Mouse (Mus musculus) liver, postnatal 0 days (tissue): Measurements from ENCODE around the gene Kdm7a.

Experiments used
- CTCF ChIP-seq: sonication (generic); IDR thresholded peaks from 2 replicates; pipeline ENCODE4 v1.5.1; 2016; ENCODE audit warnings: antibody characterized with exemption, low read depth
- EP300 ChIP-seq: IDR thresholded peaks from 2 replicates; pipeline ENCODE4 v1.6.1; 2016; ENCODE audit warnings: antibody characterized with exemption, low read depth, mild to moderate bottlenecking

DNA sequence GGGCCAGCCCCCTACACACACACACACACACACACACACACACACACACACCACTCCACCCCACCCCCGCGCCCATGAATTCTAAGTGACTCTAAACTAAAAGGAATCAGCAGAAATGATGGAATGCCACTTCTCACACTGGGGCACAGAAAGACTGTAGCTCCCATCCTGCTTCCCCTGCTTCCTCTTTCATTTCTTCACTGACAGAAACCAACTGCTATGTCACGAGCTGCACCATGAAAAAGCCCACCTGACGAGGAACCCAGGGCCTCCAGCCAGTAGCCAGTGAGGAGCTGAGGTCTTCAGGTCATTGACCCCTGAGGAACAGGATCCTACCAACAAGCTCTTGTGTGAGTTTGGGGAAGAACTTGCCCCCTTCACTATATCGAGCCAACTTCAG lies 15.9 kb upstream of the Kdm7a start:
- TF ChIP-seq CTCF: no peak
- no peak for TF ChIP-seq EP300
